Mouse (Mus musculus) forebrain, embryonic 14.5 days (tissue): ENCODE data around the gene Kap. TPM values are rescaled to one million over a fixed set of nuclear protein-coding genes. Genes with fewer than 3 reads are reported as not detected.
"Not testable (repeated sequence)": the region's sequence is repeated elsewhere in the genome, so short reads cannot be mapped to it uniquely, and the experiment has no call there.

ENCODE experiments used
- ATAC-seq: fragments of 200-750 bp; cut with Nextera tagmentation; 2 replicates; pipeline ENCODE4 v1.8.0; 2017; ENCODE audit warnings: mild to moderate bottlenecking, moderate library complexity
- DNase-seq: peaks from one replicate; pipeline ENCODE4 v3.0.0-alpha.2; 2015; ENCODE audit warnings: low spot score
- H3K27ac ChIP-seq: fragments of 300-500 bp; sonication (generic); 2 replicates; pipeline ENCODE4 v1.5.1; 2014; ENCODE audit warnings: low read depth, mild to moderate bottlenecking, control low read depth, low read length, moderate library complexity
- H3K27me3 ChIP-seq: fragments of 300-500 bp; sonication (generic); replicated peaks from 2 replicates; pipeline ENCODE4 v1.6.1; 2014; ENCODE audit warnings: low read length, control low read depth, mixed read lengths; ENCODE audit not compliant: control insufficient read depth, insufficient read depth
- H3K36me3 ChIP-seq: fragments of 300-500 bp; sonication (generic); 2 replicates; pipeline ENCODE4 v1.6.1; 2014; ENCODE audit warnings: low read length, control low read depth; ENCODE audit not compliant: control insufficient read depth, insufficient read depth
- H3K4me1 ChIP-seq: fragments of 300-500 bp; sonication (generic); 2 replicates; pipeline ENCODE4 v1.6.1; 2014; ENCODE audit warnings: antibody characterized with exemption, low read length, control low read depth; ENCODE audit not compliant: control insufficient read depth, insufficient read depth
- H3K4me2 ChIP-seq: fragments of 300-500 bp; sonication (generic); 2 replicates; pipeline ENCODE4 v1.6.1; 2014; ENCODE audit warnings: mild to moderate bottlenecking, control low read depth, low read length
- H3K4me3 ChIP-seq: fragments of 300-500 bp; sonication (generic); 2 replicates; pipeline ENCODE4 v1.5.1; 2014; ENCODE audit warnings: low read depth, low read length, control low read depth
- H3K9ac ChIP-seq: fragments of 300-500 bp; sonication (generic); 2 replicates; pipeline ENCODE4 v1.6.1; 2014; ENCODE audit warnings: mild to moderate bottlenecking, low read length, control low read depth, moderate library complexity
- H3K9me3 ChIP-seq: fragments of 300-500 bp; sonication (generic); replicated peaks from 2 replicates; pipeline ENCODE4 v1.6.1; 2016; ENCODE audit warnings: low read length, control low read depth, mixed read lengths; ENCODE audit not compliant: control insufficient read depth
- WGBS: fragments of 180-500 bp; shearing (Covaris S2); extraction: QIAGEN DNeasy Blood & Tissue Kit; methylation state at CpG from one replicate; pipeline ENCODE4 v1.1.7; 2014; 5-methylcytosine and 5-hydroxymethylcytosine counted together
- polyA plus RNA-seq: library from polyadenylated mRNA; unstranded; fragments of >200 nt; fragmentation: Nextera tagmentation; extraction: Ambion mirVana; gene quantifications from 2 replicates; pipeline ENCODE4 v1.2.1, GENCODE M21; 2014

Kap gene
- polyA plus RNA-seq, 1 experiment from 2014 or later: not detected

DNA sequence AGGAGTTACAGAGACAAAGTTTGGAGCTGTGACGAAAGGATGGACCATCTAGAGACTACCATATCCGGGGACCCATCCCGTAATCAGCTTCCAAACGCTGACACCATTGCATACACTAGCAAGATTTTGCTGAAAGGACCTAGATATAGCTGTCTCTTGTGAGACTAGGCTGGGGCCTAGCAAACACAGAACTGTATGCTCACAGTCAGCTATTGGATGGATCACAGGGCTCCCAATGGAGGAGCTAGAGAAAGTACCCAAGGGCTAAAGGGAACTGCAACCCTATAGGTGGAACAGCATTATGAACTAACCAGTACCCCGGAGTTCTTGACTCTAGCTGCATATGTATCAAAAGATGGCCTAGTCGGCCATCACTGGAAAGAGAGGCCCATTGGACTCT is 4.7 kb downstream of the Kap start:
- not testable (repeated sequence) for H3K9me3 ChIP-seq, H3K4me3 ChIP-seq, H3K27ac ChIP-seq, H3K4me1 ChIP-seq, DNase-seq, H3K36me3 ChIP-seq, H3K9ac ChIP-seq, H3K27me3 ChIP-seq, H3K4me2 ChIP-seq, ATAC-seq
- WGBS: 93% methylated on average over 5 of the region's 6 CpGs

DNA sequence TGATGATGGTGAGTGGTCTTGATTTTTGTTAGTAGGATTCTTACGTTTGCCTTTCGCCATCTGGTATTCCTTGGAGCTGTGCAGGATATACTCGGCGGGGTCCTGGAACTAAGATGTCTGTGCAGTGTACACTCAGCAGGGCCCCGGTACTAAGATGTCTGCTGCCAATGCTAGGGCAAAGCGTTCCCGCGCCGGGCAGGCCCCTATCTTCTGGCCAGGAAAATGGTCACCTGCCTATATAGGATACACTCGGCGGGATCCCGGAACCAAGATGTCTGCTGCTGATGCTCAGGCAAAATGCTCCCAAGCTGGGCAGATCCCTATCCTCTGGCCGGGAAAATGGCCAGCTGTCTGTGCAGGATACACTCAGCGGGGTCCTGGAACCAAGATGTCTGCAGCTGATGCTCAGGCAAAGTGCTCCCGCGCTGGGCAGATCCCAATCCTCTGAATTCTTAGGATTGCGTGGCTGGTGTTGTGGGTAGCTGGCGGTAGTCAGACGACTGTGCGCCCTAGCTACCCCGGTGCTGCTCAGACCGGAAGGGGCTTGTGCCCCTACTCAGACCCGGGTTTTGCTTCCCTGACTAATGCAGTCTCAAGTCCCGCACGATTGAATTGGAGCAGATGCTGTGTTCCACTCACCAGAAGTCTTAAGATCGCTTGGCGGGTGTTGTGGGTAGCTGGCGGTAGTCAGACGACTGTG is 15.1 kb downstream of the Kap start:
- not testable (repeated sequence) for H3K27me3 ChIP-seq, H3K9ac ChIP-seq, DNase-seq, H3K36me3 ChIP-seq, H3K4me2 ChIP-seq, H3K9me3 ChIP-seq, H3K27ac ChIP-seq, H3K4me1 ChIP-seq, H3K4me3 ChIP-seq, ATAC-seq
- 91% methylated on average over 29 of the region's 29 CpGs for WGBS

DNA sequence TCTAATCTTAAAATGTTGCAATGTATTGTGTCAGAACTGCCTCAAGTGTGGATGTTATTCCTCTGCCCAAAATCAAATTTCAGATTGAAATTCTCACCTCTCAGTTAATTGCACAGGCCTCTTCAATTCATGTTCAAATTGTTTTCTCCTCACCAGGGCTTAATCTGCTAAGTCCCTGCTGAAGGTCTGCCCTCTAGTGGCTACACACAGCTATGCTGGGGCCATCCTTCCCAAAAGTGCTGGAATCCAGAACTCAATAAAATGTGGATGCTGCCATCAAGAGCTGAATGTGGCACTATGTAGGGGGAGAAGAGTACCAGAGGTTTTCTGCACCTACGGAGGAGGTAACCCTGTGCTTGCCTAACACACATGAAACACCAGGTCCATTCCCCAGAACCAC is 41.2 kb downstream of the Kap start:
- no peak for ATAC-seq
- DNase-seq: peak; percentile 9
- 28% methylated on average over 1 of the region's 1 CpGs for WGBS

More for the DNA sequence above, 41.2 kb downstream of the Kap start:
- Histone ChIP-seq H3K27me3 (no peaks in the 10 kb centered on the region), H3K4me1 (no peaks in the 10 kb centered on the region), H3K27ac (no peak overlapping the region), H3K36me3 (no peaks in the 10 kb centered on the region), H3K4me2 (no peak overlapping the region), H3K9ac (no peak overlapping the region), H3K9me3 (no peaks in the 10 kb centered on the region), H3K4me3 (no peak overlapping the region)

Other genes with a start within 250 kb of the Kap start
- 5.9 and 6.1 TPM in 2 replicates for gene Etv6, start 181.9 kb upstream of the Kap start, polyA plus RNA-seq